11 mouse cellular contexts compared by ENCODE assay signal in the genomic region with DNA sequence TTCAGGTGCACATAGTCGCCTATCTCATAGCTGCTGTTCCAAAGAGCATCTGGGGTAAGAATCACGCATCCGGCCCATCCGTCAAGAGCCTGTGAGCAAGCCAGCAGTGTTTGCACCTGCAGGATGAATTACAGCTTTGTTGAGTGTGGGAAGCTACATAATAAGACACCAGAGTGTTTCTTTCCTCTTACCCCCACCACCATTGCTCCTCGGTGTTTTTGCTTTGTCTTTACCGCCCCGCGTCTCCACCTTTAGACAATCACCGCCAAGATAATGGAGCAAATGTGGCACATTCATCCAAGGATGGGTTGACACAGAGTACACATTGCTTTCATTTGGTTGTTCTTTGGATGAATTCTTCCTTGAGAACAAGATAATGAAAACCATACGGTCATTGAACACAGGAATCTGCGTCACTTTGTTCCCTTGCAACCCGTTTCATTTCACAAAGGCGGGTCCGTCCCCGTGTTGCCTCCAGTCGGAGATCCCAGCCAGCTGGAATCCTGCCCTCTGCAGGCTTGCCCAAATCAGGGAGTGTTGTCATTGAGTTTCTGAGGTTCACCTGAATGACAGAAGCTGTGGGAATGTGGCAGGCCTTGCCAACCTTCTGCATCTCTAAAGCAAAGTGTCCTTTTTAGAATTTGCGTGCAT.
A peak's percentile ranks its signal among the peaks of the same experiment; 100 is the strongest.
DNase-seq lines count a peak whose midpoint lies in the region; ATAC-seq and TF ChIP-seq lines count a peak whose summit lies in the region.
"Had no signal": no experiment of that assay in that cellular context is flagged by ENCODE, and none has a peak within 500 bp of the region (broad histone marks: within the 10 kb centered on the region; RNA-seq: fewer than 3 reads in every experiment).

No protein-coding gene starts in this region.

- no peak for TF ChIP-seq CTCF in liver, postnatal 0 days (IDR thresholded peaks at IDR 0.05; ENCODE audit: low read depth)

- H3K4me2 ChIP-seq in forebrain, embryonic 13.5 days = no peak overlapping the region; the same call in 1 of the 2 replicates
- H3K4me2 ChIP-seq in forebrain, embryonic 12.5 days = no peak overlapping the region
- peak overlapping the region; percentile 8; the same call in 1 of the 2 replicates for H3K4me2 ChIP-seq in embryonic facial prominence, embryonic 14.5 days (ENCODE audit: low read depth, low read length)
- H3K4me2 ChIP-seq in hindbrain, embryonic 16.5 days (ENCODE audit: low read length) = peak overlapping the region; percentile 29
- no peak overlapping the region for H3K4me2 ChIP-seq in liver, embryonic 11.5 days
- H3K4me2 ChIP-seq in kidney, embryonic 15.5 days = no peak overlapping the region
- no peak overlapping the region for H3K4me2 ChIP-seq in liver, postnatal 0 days (ENCODE audit: low read depth, low read length)
- H3K4me2 ChIP-seq: limb, embryonic 13.5 days had no signal

- no peak for TF ChIP-seq EP300 in liver, postnatal 0 days (IDR thresholded peaks at IDR 0.05; ENCODE audit: low read depth)

- no peaks in the 10 kb centered on the region for H3K4me1 ChIP-seq in forebrain, embryonic 13.5 days
- H3K4me1 ChIP-seq in forebrain, embryonic 12.5 days = no peaks in the 10 kb centered on the region
- no peaks in the 10 kb centered on the region for H3K4me1 ChIP-seq in ES-E14 (ENCODE audit: control insufficient read depth in 2 of 2, insufficient read depth in 2 of 2, low read length in 2 of 2, poor library complexity in 1 of 2)
- no peaks in the 10 kb centered on the region for H3K4me1 ChIP-seq in embryonic facial prominence, embryonic 14.5 days (ENCODE audit: control insufficient read depth, insufficient read depth, low read length)
- no peaks in the 10 kb centered on the region for H3K4me1 ChIP-seq in hindbrain, embryonic 16.5 days (ENCODE audit: control insufficient read depth, insufficient read depth, low read depth, low read length)
- H3K4me1 ChIP-seq in liver, embryonic 11.5 days (replicated peaks; ENCODE audit: control insufficient read depth, insufficient read depth, low read length) = no peaks in the 10 kb centered on the region
- H3K4me1 ChIP-seq in kidney, embryonic 15.5 days = no peaks in the 10 kb centered on the region
- no peaks in the 10 kb centered on the region for H3K4me1 ChIP-seq in liver, postnatal 0 days (ENCODE audit: insufficient read depth)
- H3K4me1 ChIP-seq: limb, embryonic 13.5 days had no signal

- in situ Hi-C loops in ES-E14 (cut with MboI; ENCODE audit: low sequenced_read_pairs in 2 of 2, unreplicated experiment in 2 of 2) = no loop called here

- H3K4me3 ChIP-seq in forebrain, embryonic 13.5 days = no peak overlapping the region
- no peak overlapping the region for H3K4me3 ChIP-seq in forebrain, embryonic 12.5 days (replicated peaks)
- H3K4me3 ChIP-seq in ES-E14 (ENCODE audit: insufficient read depth in 1 of 2, low read depth in 1 of 2, low read length in 2 of 2, poor library complexity in 1 of 2, severe bottlenecking in 1 of 2) = no peak overlapping the region
- H3K4me3 ChIP-seq in embryonic facial prominence, embryonic 14.5 days (ENCODE audit: low read depth, low read length) = no peak overlapping the region
- H3K4me3 ChIP-seq in hindbrain, embryonic 16.5 days (ENCODE audit: low read length) = no peak overlapping the region
- no peak overlapping the region for H3K4me3 ChIP-seq in liver, embryonic 11.5 days (ENCODE audit: low read depth, low read length)
- H3K4me3 ChIP-seq in kidney, embryonic 15.5 days (replicated peaks) = no peak overlapping the region
- H3K4me3 ChIP-seq in liver, postnatal 0 days (ENCODE audit: low read depth, low read length) = no peak overlapping the region
- H3K4me3 ChIP-seq: forebrain, embryonic 10.5 days; limb, embryonic 13.5 days had no signal

- H3K27ac ChIP-seq in forebrain, embryonic 13.5 days = no peak overlapping the region
- H3K27ac ChIP-seq in forebrain, embryonic 12.5 days = no peak overlapping the region
- no peak overlapping the region for H3K27ac ChIP-seq in ES-E14 (ENCODE audit: insufficient read depth, low read depth, low read length, poor library complexity, severe bottlenecking)
- H3K27ac ChIP-seq in embryonic facial prominence, embryonic 14.5 days (replicated peaks; ENCODE audit: low read depth, low read length) = no peak overlapping the region
- no peak overlapping the region for H3K27ac ChIP-seq in hindbrain, embryonic 16.5 days (ENCODE audit: low read depth, low read length)
- no peak overlapping the region for H3K27ac ChIP-seq in liver, embryonic 11.5 days (ENCODE audit: low read depth, low read length)
- H3K27ac ChIP-seq in kidney, embryonic 15.5 days = no peak overlapping the region
- H3K27ac ChIP-seq in liver, postnatal 0 days (ENCODE audit: low read depth) = no peak overlapping the region
- H3K27ac ChIP-seq: forebrain, embryonic 10.5 days; limb, embryonic 13.5 days had no signal

- no peak overlapping the region for H3K9ac ChIP-seq in forebrain, embryonic 13.5 days
- H3K9ac ChIP-seq in forebrain, embryonic 12.5 days = no peak overlapping the region
- no peak overlapping the region for H3K9ac ChIP-seq in ES-E14 (ENCODE audit: insufficient read depth, low read depth, low read length, poor library complexity, severe bottlenecking)
- no peak overlapping the region for H3K9ac ChIP-seq in embryonic facial prominence, embryonic 14.5 days (ENCODE audit: low read depth, low read length)
- no peak overlapping the region for H3K9ac ChIP-seq in hindbrain, embryonic 16.5 days (ENCODE audit: low read depth, low read length)
- no peak overlapping the region for H3K9ac ChIP-seq in liver, embryonic 11.5 days (ENCODE audit: low read depth, low read length)
- H3K9ac ChIP-seq in kidney, embryonic 15.5 days = no peak overlapping the region
- H3K9ac ChIP-seq in liver, postnatal 0 days (replicated peaks) = no peak overlapping the region
- H3K9ac ChIP-seq: limb, embryonic 13.5 days had no signal

- H3K36me3 ChIP-seq in forebrain, embryonic 13.5 days (ENCODE audit: poor library complexity, severe bottlenecking) = no peaks in the 10 kb centered on the region
- H3K36me3 ChIP-seq in forebrain, embryonic 12.5 days (replicated peaks) = no peaks in the 10 kb centered on the region
- no peaks in the 10 kb centered on the region for H3K36me3 ChIP-seq in ES-E14 (ENCODE audit: control insufficient read depth, insufficient read depth, low read length, poor library complexity, severe bottlenecking)
- no peaks in the 10 kb centered on the region for H3K36me3 ChIP-seq in embryonic facial prominence, embryonic 14.5 days (ENCODE audit: control insufficient read depth, insufficient read depth, low read length)
- H3K36me3 ChIP-seq in hindbrain, embryonic 16.5 days (ENCODE audit: control insufficient read depth, insufficient read depth, low read length) = no peaks in the 10 kb centered on the region
- H3K36me3 ChIP-seq in liver, embryonic 11.5 days (ENCODE audit: control insufficient read depth, insufficient read depth, low read length) = no peaks in the 10 kb centered on the region
- H3K36me3 ChIP-seq in kidney, embryonic 15.5 days = no peaks in the 10 kb centered on the region
- H3K36me3 ChIP-seq in liver, postnatal 0 days (replicated peaks; ENCODE audit: insufficient read depth, low read length) = no peaks in the 10 kb centered on the region
- H3K36me3 ChIP-seq: forebrain, embryonic 10.5 days; limb, embryonic 13.5 days had no signal

- peak; percentile 21; the same call in 1 of the 2 replicates for ATAC-seq in forebrain, embryonic 13.5 days
- no peak for ATAC-seq in forebrain, embryonic 12.5 days (ENCODE audit: low FRiP score)
- no peak for ATAC-seq in embryonic facial prominence, embryonic 14.5 days (ENCODE audit: low read depth)
- ATAC-seq in hindbrain, embryonic 16.5 days = peak; percentile 37; the same call in 1 of the 2 replicates
- no peak for ATAC-seq in liver, embryonic 11.5 days (replicated peaks; ENCODE audit: low FRiP score)
- ATAC-seq in kidney, embryonic 15.5 days (replicated peaks; ENCODE audit: low FRiP score) = no peak
- ATAC-seq in liver, postnatal 0 days = no peak
- ATAC-seq: CD4-positive, CD25-positive, alpha-beta regulatory T cell, adult 4 months had no signal

- H3K27me3 ChIP-seq in forebrain, embryonic 13.5 days = no peaks in the 10 kb centered on the region
- no peaks in the 10 kb centered on the region for H3K27me3 ChIP-seq in forebrain, embryonic 12.5 days
- no peaks in the 10 kb centered on the region for H3K27me3 ChIP-seq in embryonic facial prominence, embryonic 14.5 days (replicated peaks; ENCODE audit: control insufficient read depth, insufficient read depth, low read length)
- no peaks in the 10 kb centered on the region for H3K27me3 ChIP-seq in hindbrain, embryonic 16.5 days (replicated peaks; ENCODE audit: control insufficient read depth, insufficient read depth, low read length)
- no peaks in the 10 kb centered on the region for H3K27me3 ChIP-seq in liver, embryonic 11.5 days (replicated peaks; ENCODE audit: control insufficient read depth, insufficient read depth, low read length)
- H3K27me3 ChIP-seq in kidney, embryonic 15.5 days = no peaks in the 10 kb centered on the region
- no peaks in the 10 kb centered on the region for H3K27me3 ChIP-seq in liver, postnatal 0 days (ENCODE audit: insufficient read depth, low read length)
- H3K27me3 ChIP-seq: limb, embryonic 13.5 days had no signal

- peak; percentile 11 for DNase-seq in ES-E14 (ENCODE audit: low read depth, low spot score)
- peak; percentile 78 for DNase-seq in embryonic facial prominence, embryonic 14.5 days (ENCODE audit: low spot score)
- DNase-seq in liver, embryonic 11.5 days (ENCODE audit: low spot score) = no peak
- no peak for DNase-seq in liver, postnatal 0 days

- 69% methylated on average over 17 of the region's 17 CpGs for WGBS in forebrain, embryonic 13.5 days
- WGBS in forebrain, embryonic 12.5 days = 68% methylated on average over 17 of the region's 17 CpGs
- 54% methylated on average over 17 of the region's 17 CpGs for WGBS in embryonic facial prominence, embryonic 14.5 days
- WGBS in hindbrain, embryonic 16.5 days = 36% methylated on average over 17 of the region's 17 CpGs
- 87% methylated on average over 17 of the region's 17 CpGs for WGBS in liver, embryonic 11.5 days
- 88% methylated on average over 17 of the region's 17 CpGs for WGBS in kidney, embryonic 15.5 days
- 87% methylated on average over 17 of the region's 17 CpGs for WGBS in liver, postnatal 0 days (ENCODE audit: insufficient replicate concordance)

- no peaks in the 10 kb centered on the region; the same call in 1 of the 2 replicates for H3K9me3 ChIP-seq in forebrain, embryonic 13.5 days (replicated peaks)
- H3K9me3 ChIP-seq in forebrain, embryonic 12.5 days = no peaks in the 10 kb centered on the region
- no peaks in the 10 kb centered on the region for H3K9me3 ChIP-seq in ES-E14 (ENCODE audit: control insufficient read depth, insufficient read depth, low read depth, low read length)
- no peaks in the 10 kb centered on the region for H3K9me3 ChIP-seq in embryonic facial prominence, embryonic 14.5 days (ENCODE audit: control insufficient read depth, low read length)
- H3K9me3 ChIP-seq in hindbrain, embryonic 16.5 days (ENCODE audit: control insufficient read depth, low read length) = no peaks in the 10 kb centered on the region
- no peaks in the 10 kb centered on the region for H3K9me3 ChIP-seq in liver, embryonic 11.5 days (ENCODE audit: control insufficient read depth, low read length)
- H3K9me3 ChIP-seq in kidney, embryonic 15.5 days (replicated peaks) = no peaks in the 10 kb centered on the region
- no peaks in the 10 kb centered on the region for H3K9me3 ChIP-seq in liver, postnatal 0 days (ENCODE audit: low read length)
- H3K9me3 ChIP-seq: forebrain, embryonic 10.5 days; limb, embryonic 13.5 days had no signal

Comparison
In these comparisons a context has a peak if more than half of its experiments do, and no peak if none do; other contexts are left out.
1. ATAC-seq: peak in forebrain, embryonic 13.5 days (single experiment) and hindbrain, embryonic 16.5 days (single experiment); none in forebrain, embryonic 12.5 days (single experiment), embryonic facial prominence, embryonic 14.5 days (single experiment), liver, embryonic 11.5 days (single experiment), kidney, embryonic 15.5 days (single experiment) and liver, postnatal 0 days (single experiment).
2. H3K4me2 ChIP-seq: peak in embryonic facial prominence, embryonic 14.5 days (single experiment) and hindbrain, embryonic 16.5 days (single experiment); none in forebrain, embryonic 13.5 days (single experiment), forebrain, embryonic 12.5 days (single experiment), liver, embryonic 11.5 days (single experiment), kidney, embryonic 15.5 days (single experiment) and liver, postnatal 0 days (single experiment).
3. DNase-seq: peak in ES-E14 (single experiment) and embryonic facial prominence, embryonic 14.5 days (single experiment); none in liver, embryonic 11.5 days (single experiment) and liver, postnatal 0 days (single experiment).